Mouse (Mus musculus) embryonic facial prominence, embryonic 15.5 days (tissue): Measurements from ENCODE around the gene Itgb2. TPM values are rescaled to one million over a fixed set of nuclear protein-coding genes. Genes with fewer than 3 reads are reported as not detected.

Experiments
- ATAC-seq: fragments of 200-750 bp; cut with Nextera tagmentation; 2 replicates; pipeline ENCODE4 v1.8.0; 2017; ENCODE audit warnings: low read depth, moderate TSS enrichment; ENCODE audit not compliant: insufficient number of reproducible peaks, low FRiP score, low TSS enrichment
- H3K27ac ChIP-seq: fragments of 300-500 bp; sonication (generic); replicated peaks from 2 replicates; pipeline ENCODE4 v1.5.1; 2015; ENCODE audit warnings: mild to moderate bottlenecking, inconsistent platforms
- H3K27me3 ChIP-seq: fragments of 300-500 bp; sonication (generic); 2 replicates; pipeline ENCODE4 v1.6.1; 2015; ENCODE audit warnings: inconsistent platforms
- H3K36me3 ChIP-seq: fragments of 300-500 bp; sonication (generic); 2 replicates; pipeline ENCODE4 v1.6.1; 2015; ENCODE audit warnings: mild to moderate bottlenecking, inconsistent platforms
- H3K4me1 ChIP-seq: fragments of 300-500 bp; sonication (generic); 2 replicates; pipeline ENCODE4 v1.6.1; 2015; ENCODE audit warnings: inconsistent platforms
- H3K4me2 ChIP-seq: fragments of 300-500 bp; sonication (generic); replicated peaks from 2 replicates; pipeline ENCODE4 v1.6.1; 2015; ENCODE audit warnings: mild to moderate bottlenecking, inconsistent platforms
- H3K4me3 ChIP-seq: fragments of 300-500 bp; sonication (generic); replicated peaks from 2 replicates; pipeline ENCODE4 v1.5.1; 2015; ENCODE audit warnings: mild to moderate bottlenecking, inconsistent platforms
- H3K9ac ChIP-seq: fragments of 300-500 bp; sonication (generic); 2 replicates; pipeline ENCODE4 v1.6.1; 2015; ENCODE audit warnings: inconsistent platforms
- H3K9me3 ChIP-seq: fragments of 300-500 bp; sonication (generic); replicated peaks from 2 replicates; pipeline ENCODE4 v1.6.1; 2016; ENCODE audit warnings: inconsistent platforms
- WGBS: fragments of 180-500 bp; shearing (Covaris S2); methylation state at CpG from one replicate; pipeline ENCODE4 v1.1.7; 2015; 5-methylcytosine and 5-hydroxymethylcytosine counted together
- polyA plus RNA-seq: library from polyadenylated mRNA; unstranded; fragments of >200 nt; fragmentation: Nextera tagmentation; extraction: Ambion mirVana; gene quantifications from 2 replicates; pipeline ENCODE4 v1.2.1, GENCODE M21; 2015

The Itgb2 gene
- polyA plus RNA-seq, 1 experiment from 2014 or later, result 2.8 TPM

- WGBS, result 88% methylated on average over 8 of the region's 8 CpGs
- Histone ChIP-seq H3K27ac (no peak overlapping the region), H3K9me3 (no peaks in the 10 kb centered on the region), H3K27me3 (no peaks in the 10 kb centered on the region), H3K9ac (no peak overlapping the region), H3K4me3 (no peak overlapping the region), H3K4me2 (no peak overlapping the region), H3K4me1 (peaks cover 19% of the 10 kb centered on the region), H3K36me3 (peaks cover 61% of the 10 kb centered on the region)
- no peak for ATAC-seq
Measured at GRCm38 (mm10) chr10:77610221-77610961, 80.3 kb downstream of the Itgb2 start.

DNA sequence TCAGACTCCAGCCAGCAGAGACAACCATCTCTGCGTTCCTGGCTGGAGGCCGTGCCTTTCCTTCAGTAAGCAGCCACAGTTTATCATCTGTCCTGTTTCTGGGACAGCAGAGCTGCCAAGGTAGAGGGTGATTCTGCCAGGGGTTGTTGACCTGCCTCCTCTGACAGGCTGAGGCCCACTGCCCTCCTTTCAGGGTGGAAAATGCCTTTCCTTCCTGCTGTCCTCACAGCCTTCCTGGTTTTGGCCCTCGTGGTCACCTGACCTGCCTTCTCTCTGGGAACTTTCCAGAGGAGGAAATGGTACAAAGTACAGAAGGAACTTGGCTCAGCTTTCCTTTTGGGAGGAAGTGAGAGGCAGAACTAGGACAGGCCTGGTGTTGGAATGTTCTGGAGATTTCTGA lies 83.4 kb downstream of the Itgb2 start:
- Histone ChIP-seq H3K9ac (no peak overlapping the region), H3K4me3 (no peak overlapping the region), H3K9me3 (no peaks in the 10 kb centered on the region), H3K27me3 (no peaks in the 10 kb centered on the region), H3K27ac (no peak overlapping the region), H3K4me2 (no peak overlapping the region), H3K36me3 (peaks cover 84% of the 10 kb centered on the region), H3K4me1 (no peaks in the 10 kb centered on the region)
- ATAC-seq, result no peak
- WGBS, result 87% methylated on average over 3 of the region's 3 CpGs

Other genes with a start within 250 kb of the Itgb2 start
- gene Adarb1, start 112.0 kb upstream of the Itgb2 start, polyA plus RNA-seq, result 5.2 and 8.0 TPM in 2 replicates
- 37.5 and 38.8 TPM in 2 replicates for gene Fam207a, start 14.5 kb upstream of the Itgb2 start, polyA plus RNA-seq
- gene Pttg1ip, start 51.5 kb downstream of the Itgb2 start, polyA plus RNA-seq, result 135 and 136 TPM in 2 replicates
- 323 and 339 TPM in 2 replicates for gene Sumo3, start 75.8 kb downstream of the Itgb2 start, polyA plus RNA-seq
- 3.1 TPM in 1 of 2 replicates, not detected in the other for gene Gm49325, start 75.9 kb downstream of the Itgb2 start, polyA plus RNA-seq
- gene Ube2g2, start 92.0 kb downstream of the Itgb2 start, polyA plus RNA-seq, result 92.2 and 102 TPM in 2 replicates
- 3.3 and 3.4 TPM in 2 replicates for gene Tspear, start 156.3 kb downstream of the Itgb2 start, polyA plus RNA-seq
- gene Gm19402, start 160.5 kb downstream of the Itgb2 start, polyA plus RNA-seq, result 0.60 and 0.85 TPM in 2 replicates
- 1.0 and 1.9 TPM in 2 replicates for gene Gm9508, start 167.0 kb downstream of the Itgb2 start, polyA plus RNA-seq
- 0.59 TPM in 1 of 2 replicates, not detected in the other for gene Gm10272, start 176.4 kb downstream of the Itgb2 start, polyA plus RNA-seq
- gene Gm10024, start 181.2 kb downstream of the Itgb2 start, polyA plus RNA-seq, result 2.2 and 2.8 TPM in 2 replicates
- 0.56 and 1.5 TPM in 2 replicates for gene Gm10142, start 185.6 kb downstream of the Itgb2 start, polyA plus RNA-seq
- 1.1 and 1.8 TPM in 2 replicates for gene Krtap12-1, start 190.3 kb downstream of the Itgb2 start, polyA plus RNA-seq
- gene Gm10100, start 196.2 kb downstream of the Itgb2 start, polyA plus RNA-seq, result 0.75 and 1.2 TPM in 2 replicates
- gene Gm18596, start 212.4 kb downstream of the Itgb2 start, polyA plus RNA-seq, result 1.5 and 1.7 TPM in 2 replicates
- 1.5 and 1.9 TPM in 2 replicates for gene Gm9736, start 221.1 kb downstream of the Itgb2 start, polyA plus RNA-seq
- 0.41 and 0.77 TPM in 2 replicates for gene Gm3233, start 229.4 kb downstream of the Itgb2 start, polyA plus RNA-seq
- gene Gm3238, start 241.1 kb downstream of the Itgb2 start, polyA plus RNA-seq, result 0.92 TPM in 1 of 2 replicates, not detected in the other
- 1.3 and 1.7 TPM in 2 replicates for gene Gm7138, start 246.7 kb downstream of the Itgb2 start, polyA plus RNA-seq